Mouse (Mus musculus) ES-E14 (cell line): ENCODE measurements around the gene Actl7a. TPM values are rescaled to one million over a fixed set of nuclear protein-coding genes. Genes with fewer than 3 reads are reported as not detected.

ENCODE experiments used
- DNase-seq: peaks from one replicate; pipeline ENCODE4 v3.0.0-alpha.2; 2013; ENCODE audit warnings: low read depth, low spot score
- H3K27ac ChIP-seq: 2 replicates; pipeline ENCODE4 v1.5.1; 2012; ENCODE audit warnings: low read depth, mild to moderate bottlenecking, low read length, moderate library complexity, mixed read lengths; ENCODE audit not compliant: poor library complexity, insufficient read depth, severe bottlenecking
- H3K36me3 ChIP-seq: 2 replicates; pipeline ENCODE4 v1.6.1; 2012; ENCODE audit warnings: mild to moderate bottlenecking, low read length, moderate library complexity, mixed read lengths; ENCODE audit not compliant: control insufficient read depth, poor library complexity, insufficient read depth, severe bottlenecking
- H3K4me1 ChIP-seq, 2 experiments: fragments of 150-350 bp in 1 of 2; sonication (generic) in 1 of 2; 2 replicates each; pipeline ENCODE4 v1.6.1; 2012; ENCODE audit warnings: low read length in 2 of 2, mild to moderate bottlenecking in 1 of 2, mixed read lengths in 1 of 2; ENCODE audit not compliant: control insufficient read depth in 2 of 2, insufficient read depth in 2 of 2, poor library complexity in 1 of 2
- H3K4me3 ChIP-seq, 2 experiments: fragments of 150-350 bp in 1 of 2; sonication (generic) in 1 of 2; 2 replicates each; pipeline ENCODE4 v1.5.1; 2012; ENCODE audit warnings: low read length in 2 of 2, low read depth in 1 of 2, mild to moderate bottlenecking in 1 of 2, mixed read lengths in 1 of 2; ENCODE audit not compliant: insufficient read depth in 1 of 2, poor library complexity in 1 of 2, severe bottlenecking in 1 of 2
- H3K9ac ChIP-seq: 2 replicates; pipeline ENCODE4 v1.6.1; 2012; ENCODE audit warnings: low read depth, mild to moderate bottlenecking, low read length, mixed read lengths; ENCODE audit not compliant: poor library complexity, insufficient read depth, severe bottlenecking
- H3K9me3 ChIP-seq: fragments of 150-350 bp; sonication (generic); 2 replicates; pipeline ENCODE4 v1.6.1; 2012; ENCODE audit warnings: low read depth, mild to moderate bottlenecking, low read length; ENCODE audit not compliant: control insufficient read depth, insufficient read depth
- CHD2 ChIP-seq: IDR thresholded peaks from 2 replicates; pipeline ENCODE4 v1.6.1; 2014; ENCODE audit warnings: mild to moderate bottlenecking, low read depth, low read length, inconsistent platforms
- HCFC1 ChIP-seq: IDR thresholded peaks from 2 replicates; pipeline ENCODE4 v1.6.1; 2012; ENCODE audit warnings: low read length, inconsistent platforms, borderline replicate concordance; ENCODE audit not compliant: insufficient read depth
- MAFK ChIP-seq: IDR thresholded peaks from 2 replicates; pipeline ENCODE4 v1.6.1; 2014; ENCODE audit warnings: mild to moderate bottlenecking, low read depth, low read length, inconsistent platforms; ENCODE audit not compliant: insufficient read depth
- ZC3H11A ChIP-seq: IDR thresholded peaks from 2 replicates; pipeline ENCODE4 v1.6.1; 2012; ENCODE audit warnings: low read depth, mild to moderate bottlenecking, inconsistent platforms, low read length, borderline replicate concordance
- ZNF384 ChIP-seq: IDR thresholded peaks from 2 replicates; pipeline ENCODE4 v1.6.1; 2012; ENCODE audit warnings: low read depth, low read length, inconsistent platforms
- in situ Hi-C, 2 experiments: fragments of 600-800 bp; cut with MboI; formaldehyde crosslinking; loops; one replicate each; pipeline ENCODE4 v1.15.1; 2025; ENCODE audit warnings: low sequenced_read_pairs in 2 of 2, inconsistent platforms in 1 of 2; ENCODE audit not compliant: unreplicated experiment in 2 of 2
- total RNA-seq: library from RNA; depleted of rRNA; stranded (reverse); fragments of 300-350 nt; gene quantifications from 2 replicates; pipeline ENCODE4 v1.2.3, GENCODE M21; 2012

The Actl7a gene
- total RNA-seq, 1 experiment: 0.62 TPM

GRCm38 (mm10) chr4:56716801-56717200 lies 26.4 kb upstream of the Actl7a start:
- Histone ChIP-seq H3K9me3 (no peaks in the 10 kb centered on the region), H3K4me1 (peaks cover 0 to 8% of the 10 kb centered on the region in 2 experiments; a peak in 2 of 4 replicates), H3K36me3 (no peaks in the 10 kb centered on the region), H3K4me3 (no peak overlapping the region), H3K27ac (no peak overlapping the region), H3K9ac (no peak overlapping the region)
- in situ Hi-C loops: no loop called here
- DNase-seq: no peak
- TF ChIP-seq ZNF384: no peak
- TF ChIP-seq HCFC1: no peak
- TF ChIP-seq CHD2: no peak
- TF ChIP-seq MAFK: no peak
- TF ChIP-seq ZC3H11A: no peak

- TF ChIP-seq MAFK (no peak), ZC3H11A (no peak), ZNF384 (no peak), CHD2 (no peak)
- H3K36me3 ChIP-seq: no peaks in the 10 kb centered on the region
- H3K4me1 ChIP-seq: peaks cover 0 to 8% of the 10 kb centered on the region in 2 experiments; a peak in 2 of 4 replicates
- in situ Hi-C loops: no loop called here
- no peaks in the 10 kb centered on the region for H3K9me3 ChIP-seq
- no peak overlapping the region for H3K9ac ChIP-seq
- DNase-seq: no peak
- no peak overlapping the region for H3K27ac ChIP-seq
- no peak overlapping the region for H3K4me3 ChIP-seq
Observed at GRCm38 (mm10) chr4:56717932-56718331, 25.3 kb upstream of the Actl7a start.

- in situ Hi-C loops: no loop called here
- H3K27ac ChIP-seq: no peak overlapping the region
- H3K9me3 ChIP-seq: no peaks in the 10 kb centered on the region
- H3K4me1 ChIP-seq: peaks cover 0 to 8% of the 10 kb centered on the region in 2 experiments; a peak in 2 of 4 replicates
- no peak for TF ChIP-seq MAFK
- no peak for TF ChIP-seq ZC3H11A
- no peak for TF ChIP-seq HCFC1
- TF ChIP-seq CHD2: no peak
- no peak for TF ChIP-seq ZNF384
- H3K9ac ChIP-seq: no peak overlapping the region
- DNase-seq: no peak
- no peaks in the 10 kb centered on the region for H3K36me3 ChIP-seq
- H3K4me3 ChIP-seq: no peak overlapping the region
Observed at GRCm38 (mm10) chr4:56718573-56719442, 24.4 kb upstream of the Actl7a start.

- no peak overlapping the region for H3K9ac ChIP-seq
- no peak overlapping the region for H3K4me3 ChIP-seq
- H3K27ac ChIP-seq: no peak overlapping the region
- TF ChIP-seq ZNF384: no peak
- no peak for TF ChIP-seq MAFK
- no peak for TF ChIP-seq ZC3H11A
- no peak for TF ChIP-seq CHD2
- no peak for TF ChIP-seq HCFC1
- DNase-seq: no peak
- no peaks in the 10 kb centered on the region for H3K36me3 ChIP-seq
- H3K4me1 ChIP-seq: peaks cover 0 to 8% of the 10 kb centered on the region in 2 experiments; a peak in 2 of 4 replicates
- no peaks in the 10 kb centered on the region for H3K9me3 ChIP-seq
- in situ Hi-C loops: no loop called here
Observed at GRCm38 (mm10) chr4:56719456-56719855, 23.8 kb upstream of the Actl7a start.
